Mouse (Mus musculus) megakaryocyte, embryonic 14.5 days (primary cell): ENCODE measurements around the gene Sars. TPM values are rescaled to one million over a fixed set of nuclear protein-coding genes. Genes with fewer than 3 reads are reported as not detected.

Experiments used
- H3K27me3 ChIP-seq: replicated peaks from 2 replicates; pipeline ENCODE3; 2012; ENCODE audit warnings: inconsistent platforms
- H3K36me3 ChIP-seq: replicated peaks from 2 replicates; pipeline ENCODE3; 2012; ENCODE audit warnings: low read length, inconsistent platforms, mixed read lengths
- H3K4me1 ChIP-seq: 2 replicates; pipeline ENCODE4 v1.6.1; 2012; ENCODE audit warnings: inconsistent platforms
- H3K4me3 ChIP-seq: replicated peaks from 2 replicates; pipeline ENCODE3; 2012; ENCODE audit warnings: moderate library complexity, mild to moderate bottlenecking, inconsistent platforms
- H3K9me3 ChIP-seq: 2 replicates; pipeline ENCODE4 v1.6.1; 2012; ENCODE audit warnings: inconsistent platforms
- FLI1 ChIP-seq: IDR thresholded peaks from 2 replicates; pipeline ENCODE4 v1.6.1; 2012; ENCODE audit warnings: low read length, inconsistent platforms, mixed read lengths
- GATA1 ChIP-seq: IDR thresholded peaks from 3 replicates; pipeline ENCODE4 v1.6.1; 2012; ENCODE audit warnings: mixed read lengths, low read length, inconsistent platforms, borderline replicate concordance
- polyA plus RNA-seq: library from polyadenylated mRNA; stranded (reverse); fragments of >175 nt; gene quantifications from 2 replicates; pipeline ENCODE4 v1.2.3, GENCODE M21; 2012; ENCODE audit warnings: low replicate concordance; ENCODE audit not compliant: insufficient read depth

Gene Sars
- polyA plus RNA-seq, 1 experiment: 129 TPM

GRCm38 (mm10) chr3:108410359-108410714 is 34.7 kb downstream of the Sars start:
- peaks cover 13% of the 10 kb centered on the region for H3K4me1 ChIP-seq
- TF ChIP-seq FLI1 (no peak), GATA1 (no peak)
- H3K4me3 ChIP-seq: no peak overlapping the region
- peaks cover 36% of the 10 kb centered on the region for H3K9me3 ChIP-seq
- H3K27me3 ChIP-seq: peaks cover 88% of the 10 kb centered on the region
- H3K36me3 ChIP-seq: peaks cover 17% of the 10 kb centered on the region

GRCm38 (mm10) chr3:108409656-108410358 is 35.2 kb downstream of the Sars start:
- Histone ChIP-seq H3K9me3 (peaks cover 31% of the 10 kb centered on the region), H3K4me3 (no peak overlapping the region), H3K4me1 (peaks cover 8% of the 10 kb centered on the region; the same call in 1 of the 2 replicates), H3K36me3 (peaks cover 17% of the 10 kb centered on the region), H3K27me3 (peaks cover 85% of the 10 kb centered on the region)
- no peak for TF ChIP-seq FLI1
- TF ChIP-seq GATA1: no peak

DNA sequence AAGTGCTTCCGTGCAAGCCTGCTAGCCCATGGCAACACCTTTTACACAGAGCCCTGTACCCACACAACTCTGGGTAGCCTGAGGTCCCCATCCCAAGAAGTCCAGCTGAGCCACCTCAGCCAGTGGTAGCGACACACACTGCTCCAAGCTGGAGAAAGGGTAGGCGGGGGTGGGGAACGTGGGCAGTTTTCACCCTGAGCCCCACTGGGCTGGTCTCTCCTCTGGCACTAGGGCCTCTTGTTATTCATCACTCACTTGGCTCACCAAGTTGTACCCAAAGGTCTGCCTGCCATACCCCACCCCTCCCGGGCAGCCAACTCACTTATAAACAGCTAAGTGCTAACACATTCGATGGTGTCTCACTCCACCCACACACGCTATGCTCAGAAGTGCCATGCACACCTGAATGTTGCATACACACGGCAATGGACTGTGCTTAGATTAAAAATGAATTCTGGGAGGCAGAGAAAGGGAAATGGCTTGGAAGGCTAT is 36.4 kb downstream of the Sars start:
- Histone ChIP-seq H3K4me3 (no peak overlapping the region), H3K9me3 (peaks cover 18% of the 10 kb centered on the region), H3K36me3 (peaks cover 9% of the 10 kb centered on the region), H3K27me3 (peaks cover 81% of the 10 kb centered on the region), H3K4me1 (peaks cover 6% of the 10 kb centered on the region; the same call in 1 of the 2 replicates)
- TF ChIP-seq FLI1 (no peak), GATA1 (no peak)

- Histone ChIP-seq H3K4me1 (peaks cover 17% of the 10 kb centered on the region), H3K27me3 (peaks cover 81% of the 10 kb centered on the region)
- no peak for TF ChIP-seq GATA1
- TF ChIP-seq FLI1: no peak
Measured at GRCm38 (mm10) chr3:108406306-108406885, 38.6 kb downstream of the Sars start.

DNA sequence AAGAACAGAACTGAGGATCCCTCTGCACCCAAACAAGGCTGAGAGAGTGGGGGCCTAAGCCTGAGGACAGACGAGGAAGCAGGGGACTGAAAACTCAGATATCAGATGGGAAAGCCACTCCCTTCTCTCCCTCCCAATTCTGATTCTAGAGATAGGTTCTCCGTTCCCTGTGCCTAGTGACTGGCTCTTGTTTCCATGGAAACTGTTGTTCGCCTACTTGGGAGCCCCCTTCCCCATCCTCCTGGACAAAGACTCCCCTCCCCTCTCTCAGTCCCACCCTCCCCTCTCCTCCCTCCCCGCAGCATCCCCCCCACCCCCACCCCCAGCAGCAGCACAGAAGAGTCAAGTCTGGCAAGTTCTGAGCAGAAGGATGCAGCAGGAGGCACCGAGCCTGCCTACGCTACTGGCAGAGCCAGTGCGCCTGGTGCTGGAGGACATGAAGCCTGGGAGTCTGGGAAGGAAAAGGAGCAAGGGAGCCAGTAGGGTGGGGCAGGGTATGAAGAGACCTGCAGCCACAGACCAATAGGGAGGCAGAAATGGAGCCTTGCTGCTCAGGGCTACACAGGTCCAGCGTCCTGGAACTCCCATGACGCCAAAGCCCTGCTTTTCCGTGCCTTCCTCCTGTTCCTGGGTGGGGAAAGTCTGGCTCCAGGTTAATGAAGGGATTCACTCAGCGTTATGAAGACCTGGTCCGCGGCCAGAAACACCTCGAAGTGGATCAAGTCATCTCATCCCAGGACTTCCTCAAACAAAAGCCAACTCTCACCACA is 39.3 kb downstream of the Sars start:
- peaks cover 21% of the 10 kb centered on the region for H3K4me1 ChIP-seq
- no peak overlapping the region for H3K4me3 ChIP-seq
- no peaks in the 10 kb centered on the region for H3K36me3 ChIP-seq
- H3K9me3 ChIP-seq: no peaks in the 10 kb centered on the region
- peaks cover 80% of the 10 kb centered on the region for H3K27me3 ChIP-seq
- TF ChIP-seq GATA1 (no peak), FLI1 (no peak)

More at GRCm38 (mm10) chr3:108406306-108406885, 38.6 kb downstream of the Sars start:
- no peaks in the 10 kb centered on the region for H3K9me3 ChIP-seq
- H3K36me3 ChIP-seq: no peaks in the 10 kb centered on the region
- H3K4me3 ChIP-seq: no peak overlapping the region

GRCm38 (mm10) chr3:108402528-108402920 is 42.5 kb downstream of the Sars start:
- Histone ChIP-seq H3K9me3 (peaks cover 5% of the 10 kb centered on the region; the same call in 1 of the 2 replicates), H3K4me1 (peaks cover 27% of the 10 kb centered on the region), H3K36me3 (no peaks in the 10 kb centered on the region), H3K4me3 (no peak overlapping the region), H3K27me3 (peaks cover 75% of the 10 kb centered on the region)
- TF ChIP-seq GATA1: no peak
- no peak for TF ChIP-seq FLI1

DNA sequence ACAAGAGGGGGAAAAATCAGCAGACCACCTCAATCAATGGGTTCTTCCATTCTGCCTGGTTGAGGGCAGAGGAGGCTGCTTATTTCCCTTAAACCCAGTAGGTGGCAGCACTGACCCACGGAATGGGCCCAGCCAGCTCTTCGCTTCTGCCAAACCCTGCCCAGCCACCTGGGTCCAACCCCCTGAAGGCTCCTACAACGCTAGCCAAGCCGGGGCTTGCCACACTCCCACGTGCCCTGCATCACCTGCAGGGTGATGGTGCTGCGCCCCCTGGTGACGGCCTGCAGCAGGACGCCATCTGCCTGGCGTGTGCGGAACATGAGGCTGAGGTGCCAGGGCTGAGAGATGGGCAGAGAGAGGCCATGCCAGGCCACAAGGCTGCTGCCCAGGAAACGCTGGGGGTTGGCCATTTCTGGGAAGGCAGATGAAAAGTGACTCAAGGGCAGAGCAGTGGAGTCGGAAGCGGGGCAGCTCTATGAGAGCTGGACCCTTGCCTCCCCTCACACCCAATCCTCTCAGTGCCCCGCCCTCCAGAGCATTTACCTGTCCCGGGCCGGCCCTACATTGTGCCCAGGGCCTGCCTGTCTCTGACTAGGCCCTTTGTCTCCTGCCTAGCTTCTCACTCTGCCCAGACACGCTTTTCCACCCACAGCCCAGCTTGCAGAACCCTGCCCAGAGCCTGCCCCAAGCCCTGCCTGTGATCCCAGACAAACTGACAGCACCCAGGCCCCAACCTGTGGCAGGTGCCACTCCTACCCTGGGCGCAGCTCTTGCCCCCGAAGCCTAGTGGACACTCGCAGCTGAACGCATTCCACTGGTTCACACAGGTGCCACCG is 43.1 kb downstream of the Sars start:
- Histone ChIP-seq H3K9me3 (peaks cover 10% of the 10 kb centered on the region; the same call in 1 of the 2 replicates), H3K27me3 (peaks cover 71% of the 10 kb centered on the region), H3K4me3 (peak overlapping the region; percentile 87), H3K4me1 (peaks cover 33% of the 10 kb centered on the region), H3K36me3 (no peaks in the 10 kb centered on the region)
- no peak for TF ChIP-seq FLI1

DNA sequence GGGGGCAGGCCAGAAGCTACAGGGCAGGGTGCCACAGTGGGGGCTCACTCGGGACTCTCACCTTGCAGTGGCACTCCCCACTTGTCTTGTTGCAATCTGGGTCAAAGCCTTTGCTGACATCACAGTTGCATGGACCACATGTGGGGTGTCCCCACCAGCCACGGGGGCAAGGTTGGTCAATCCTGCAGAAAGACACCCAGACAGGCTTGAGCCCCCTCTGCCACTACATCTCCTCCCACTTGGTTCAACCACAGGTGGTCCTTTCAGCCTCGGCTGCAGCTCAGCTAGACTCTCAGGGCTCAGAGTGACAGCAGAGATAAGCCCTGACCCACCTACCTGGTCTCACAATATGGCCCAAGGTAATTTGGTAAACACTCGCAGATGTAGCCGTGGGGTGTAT is 44.6 kb downstream of the Sars start:
- Histone ChIP-seq H3K9me3 (peaks cover 22% of the 10 kb centered on the region; the same call in 1 of the 2 replicates), H3K4me1 (peaks cover 48% of the 10 kb centered on the region), H3K36me3 (no peaks in the 10 kb centered on the region), H3K27me3 (peaks cover 65% of the 10 kb centered on the region), H3K4me3 (no peak overlapping the region)
- TF ChIP-seq GATA1 (no peak), FLI1 (no peak)

- Histone ChIP-seq H3K9me3 (peaks cover 22% of the 10 kb centered on the region; the same call in 1 of the 2 replicates), H3K27me3 (peaks cover 61% of the 10 kb centered on the region), H3K4me3 (no peak overlapping the region), H3K4me1 (peaks cover 53% of the 10 kb centered on the region), H3K36me3 (no peaks in the 10 kb centered on the region)
- TF ChIP-seq FLI1 (no peak), GATA1 (no peak)
Measured at GRCm38 (mm10) chr3:108398281-108398680, 46.7 kb downstream of the Sars start.
